Mouse (Mus musculus) ovary, postnatal 36 days (tissue): ENCODE results near the gene Acox3.
"Not testable (repeated sequence)": the region's sequence is repeated elsewhere in the genome, so short reads cannot be mapped to it uniquely, and the experiment has no call there.

Source experiments
- DNase-seq: peaks from one replicate; pipeline ENCODE4 v3.0.0; 2022; ENCODE audit warnings: low spot score, mixed read lengths

The Acox3 gene

GRCm38 (mm10) chr5:35576409-35577020 lies 6.3 kb upstream of the Acox3 start:
- no peak for DNase-seq

DNA sequence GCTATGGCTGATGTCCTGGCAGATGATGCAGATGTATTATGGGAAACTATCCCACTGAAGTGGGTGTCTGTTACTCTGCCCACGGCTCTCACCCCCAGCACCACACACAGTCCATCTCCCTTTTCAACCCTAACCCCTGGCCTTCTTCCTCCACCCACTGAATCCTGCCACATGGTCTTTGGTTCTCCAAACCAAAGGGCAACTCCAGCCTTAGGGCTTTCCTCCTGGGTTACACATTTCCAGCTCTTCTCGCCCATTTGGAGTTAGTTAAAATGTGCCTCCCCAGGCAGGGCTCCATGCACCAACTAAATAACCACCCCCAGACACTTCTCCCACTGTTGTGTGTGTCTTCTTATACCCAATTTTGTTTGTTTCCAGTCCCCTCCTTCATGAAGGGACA lies 4.4 kb upstream of the Acox3 start:
- DNase-seq, result no peak

DNA sequence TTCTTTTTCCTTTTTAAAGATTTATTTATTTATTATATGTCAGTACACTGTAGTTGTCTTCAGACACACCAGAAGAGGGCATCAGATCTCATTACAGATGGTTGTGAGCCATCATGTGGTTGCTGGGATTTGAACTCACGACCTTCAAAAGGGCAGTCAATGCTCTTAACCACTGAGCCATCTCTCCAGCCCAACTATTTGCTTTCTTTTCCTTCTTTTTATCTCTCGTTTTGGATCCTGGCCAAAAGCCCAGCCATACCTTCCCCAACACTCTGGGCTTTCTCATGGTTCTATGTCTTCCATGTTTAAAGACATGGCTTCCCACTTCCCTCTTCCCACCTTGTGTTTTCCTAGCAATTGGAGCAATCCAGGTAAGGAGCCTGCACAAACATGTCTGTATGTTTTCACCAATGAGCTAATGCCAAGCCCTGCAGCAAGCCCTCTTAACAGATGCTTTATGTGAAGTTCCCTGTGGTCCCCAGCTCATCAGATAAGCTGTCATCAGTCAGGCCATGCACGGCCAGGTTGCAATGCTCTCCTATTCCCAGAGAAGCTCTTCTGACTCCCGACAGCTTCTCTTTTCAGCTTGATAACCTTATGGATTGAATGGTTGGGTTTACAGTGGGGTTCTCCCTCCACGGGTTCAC lies 3.5 kb upstream of the Acox3 start:
- no peak for DNase-seq

- DNase-seq, result no peak
Measured at GRCm38 (mm10) chr5:35580156-35580922, 2.5 kb upstream of the Acox3 start.

DNA sequence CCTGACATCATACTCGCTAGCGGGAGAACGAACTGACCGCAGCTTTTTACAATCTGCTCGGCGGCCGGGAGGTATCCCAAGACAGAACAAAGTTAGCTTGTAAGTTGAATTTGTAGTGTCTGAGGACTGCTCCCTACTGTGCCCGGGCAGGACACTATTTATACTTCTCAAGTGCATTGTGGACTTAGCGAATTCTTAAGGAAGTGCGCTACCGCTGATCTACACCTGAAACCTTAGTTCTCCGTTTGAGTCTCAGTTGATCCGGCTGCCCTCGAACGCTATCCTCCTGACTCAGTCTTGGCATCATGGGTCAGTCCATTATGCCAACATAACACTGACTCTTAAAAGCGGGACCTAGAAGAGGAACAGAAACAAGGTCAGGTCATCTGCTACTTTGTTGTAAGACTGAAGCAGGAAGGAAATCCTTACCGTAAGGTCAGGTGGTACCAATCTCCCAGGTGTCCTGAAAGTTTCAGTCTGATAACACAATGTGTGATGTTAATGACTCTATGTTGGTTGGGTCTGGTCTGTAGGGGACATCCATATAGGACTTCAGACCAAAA lies 462 bp downstream of the Acox3 start:
- DNase-seq, result no peak

- not testable (repeated sequence) for DNase-seq
Measured at GRCm38 (mm10) chr5:35584259-35584658, 1.4 kb downstream of the Acox3 start.

DNA sequence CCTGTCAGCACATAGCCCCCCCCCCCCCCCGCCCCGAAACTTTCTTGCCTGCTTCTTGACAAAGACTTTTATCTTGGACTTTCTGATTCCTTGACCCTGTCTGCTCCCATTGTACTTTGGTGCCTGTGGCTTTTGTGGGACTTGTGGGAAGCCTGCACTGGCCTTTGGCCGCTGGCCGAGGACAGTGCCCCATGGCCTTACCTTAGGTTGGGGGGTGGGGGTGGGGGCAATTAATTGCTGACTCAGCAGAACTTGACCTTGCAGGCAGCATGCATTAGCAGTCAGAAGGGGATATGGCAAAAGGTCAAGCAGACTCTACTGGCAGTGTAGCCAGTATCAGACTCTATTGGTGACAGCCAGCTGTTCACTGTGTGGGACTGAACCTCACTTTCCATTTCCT lies 8.7 kb downstream of the Acox3 start:
- DNase-seq, result no peak

- no peak for DNase-seq
Measured at GRCm38 (mm10) chr5:35592081-35592736, 9.4 kb downstream of the Acox3 start.

GRCm38 (mm10) chr5:35592824-35593223 lies 10.0 kb downstream of the Acox3 start:
- no peak for DNase-seq

DNA sequence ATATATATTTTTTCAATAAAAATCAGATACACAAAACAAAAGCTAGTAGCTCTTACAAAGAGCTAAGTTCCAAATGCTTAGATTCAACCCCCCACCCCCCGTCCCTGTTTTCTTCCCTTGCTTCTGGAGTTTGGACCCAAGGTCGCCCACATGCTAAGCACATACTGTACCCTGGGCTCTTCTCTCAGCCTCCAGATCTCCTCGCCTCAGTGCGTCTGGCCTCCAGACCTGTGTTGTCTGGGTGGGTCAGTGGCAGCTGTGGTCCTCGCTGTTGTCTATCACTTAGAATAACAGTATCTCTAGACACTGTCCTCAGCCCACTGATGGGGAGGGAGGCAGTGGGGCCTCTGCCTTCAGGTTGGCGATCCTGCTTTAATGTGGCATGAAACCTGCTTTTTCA lies 10.4 kb downstream of the Acox3 start:
- DNase-seq, result no peak

- DNase-seq, result no peak
Measured at GRCm38 (mm10) chr5:35594768-35595167, 11.9 kb downstream of the Acox3 start.

DNA sequence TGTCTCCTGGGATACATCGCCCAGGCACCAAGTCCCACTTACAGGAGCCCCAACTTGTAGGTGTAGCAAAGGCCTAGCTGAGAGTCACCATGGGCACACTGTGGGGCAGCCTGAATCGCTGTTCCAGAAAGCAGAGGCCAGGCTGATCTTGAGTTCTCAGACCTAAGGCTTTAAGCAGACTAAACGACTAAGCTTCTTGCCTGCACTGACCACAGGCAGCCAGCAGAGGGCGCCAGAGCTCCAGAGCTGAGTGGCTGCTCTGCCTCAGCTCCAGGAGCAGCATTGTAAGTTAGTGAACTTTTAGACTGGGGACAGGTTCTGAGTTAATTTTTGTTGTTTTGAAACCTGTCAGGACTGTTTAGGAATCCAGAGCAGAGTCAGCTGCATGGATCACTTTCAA lies 12.9 kb downstream of the Acox3 start:
- DNase-seq, result peak; percentile 78

DNA sequence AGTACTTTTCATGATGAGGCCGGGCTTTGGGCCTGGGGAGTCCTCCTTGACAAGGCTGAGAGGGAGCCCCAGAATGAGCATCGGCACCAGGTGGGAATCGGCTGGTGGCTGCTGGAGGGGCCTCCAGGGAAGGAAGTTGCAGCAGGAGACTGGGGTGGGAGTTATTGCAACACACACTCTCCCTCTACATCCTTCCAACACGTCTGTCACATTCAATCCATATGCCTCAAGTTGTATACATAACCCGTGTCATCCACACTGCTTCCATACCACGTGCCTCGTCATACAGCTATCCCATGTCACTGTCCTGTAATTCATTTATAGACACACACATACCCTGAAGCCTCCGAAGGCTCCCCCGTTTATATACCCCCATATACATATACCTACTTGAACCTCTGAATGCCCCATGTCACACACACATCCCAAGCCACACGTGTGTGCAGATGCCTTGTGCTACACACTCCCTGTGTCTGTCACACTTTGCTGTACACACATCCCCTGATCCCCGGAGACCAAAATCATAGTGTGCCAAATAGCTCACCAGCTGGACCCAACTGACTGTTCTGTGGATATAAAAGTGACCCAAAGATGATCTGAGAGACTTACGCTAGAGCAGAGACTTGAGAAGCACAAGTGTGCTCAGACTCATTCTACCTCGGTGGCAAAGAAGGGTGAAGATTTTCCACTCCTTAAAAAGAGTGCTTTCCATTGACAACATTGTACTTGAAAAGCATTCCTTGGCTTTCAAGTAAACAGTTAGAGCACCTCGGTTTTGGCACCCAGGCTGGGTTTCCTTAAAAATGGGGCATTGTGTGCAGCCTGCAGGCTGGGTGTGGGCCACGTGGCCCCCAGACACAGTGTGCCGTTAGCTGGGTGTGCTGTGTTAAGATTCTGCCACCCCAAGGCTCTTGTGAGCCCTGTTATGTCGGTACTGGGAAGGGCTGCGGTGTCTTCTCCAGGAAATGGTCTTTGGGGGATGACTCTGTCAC lies 13.6 kb downstream of the Acox3 start:
- DNase-seq, result no peak

DNA sequence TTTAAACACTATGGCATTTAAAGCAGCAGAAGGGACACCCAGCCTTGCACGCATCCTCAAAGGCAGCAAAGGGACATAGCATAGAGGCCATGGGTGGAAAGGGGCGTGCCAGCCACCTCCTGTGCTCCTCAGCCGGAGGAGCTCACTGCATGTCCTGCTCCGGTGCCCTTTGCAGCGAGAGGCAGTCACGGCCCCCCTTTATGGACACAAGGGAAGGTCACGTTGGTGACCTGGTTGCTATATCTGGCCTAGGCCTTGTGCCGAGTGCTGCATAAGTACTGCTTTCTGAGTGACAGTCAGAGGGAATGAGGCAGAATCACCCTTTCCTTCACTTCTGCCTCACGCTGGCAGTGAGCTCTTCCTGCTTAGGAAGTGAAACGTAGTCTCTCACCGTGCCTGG lies 17.4 kb downstream of the Acox3 start:
- DNase-seq, result no peak

GRCm38 (mm10) chr5:35601526-35601925 lies 18.7 kb downstream of the Acox3 start:
- no peak for DNase-seq

- no peak for DNase-seq
Measured at GRCm38 (mm10) chr5:35605355-35605754, 22.5 kb downstream of the Acox3 start.

GRCm38 (mm10) chr5:35606800-35607199 lies 24.0 kb downstream of the Acox3 start:
- DNase-seq, result no peak

DNA sequence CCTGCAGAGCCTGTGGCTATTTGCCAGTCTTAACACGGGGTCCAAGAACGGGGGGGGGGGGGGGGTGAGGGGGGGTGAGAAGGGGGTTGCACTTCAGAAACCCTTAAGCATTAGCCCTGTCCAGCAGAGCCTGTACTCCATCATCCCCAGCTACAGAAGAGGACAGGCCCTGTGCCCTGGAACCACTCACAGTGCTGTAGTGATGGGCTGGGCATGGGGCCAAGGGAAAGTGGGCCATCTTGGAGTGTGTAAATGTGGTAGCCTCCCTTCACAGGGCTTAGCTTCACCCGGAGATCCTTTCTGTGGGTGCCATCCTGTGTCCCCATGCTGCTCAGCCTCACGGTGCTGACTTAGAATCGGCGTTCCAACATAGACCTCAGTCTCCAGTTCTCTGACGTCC lies 24.9 kb downstream of the Acox3 start:
- DNase-seq, result no peak

- no peak for DNase-seq
Measured at GRCm38 (mm10) chr5:35608559-35608958, 25.7 kb downstream of the Acox3 start.

DNA sequence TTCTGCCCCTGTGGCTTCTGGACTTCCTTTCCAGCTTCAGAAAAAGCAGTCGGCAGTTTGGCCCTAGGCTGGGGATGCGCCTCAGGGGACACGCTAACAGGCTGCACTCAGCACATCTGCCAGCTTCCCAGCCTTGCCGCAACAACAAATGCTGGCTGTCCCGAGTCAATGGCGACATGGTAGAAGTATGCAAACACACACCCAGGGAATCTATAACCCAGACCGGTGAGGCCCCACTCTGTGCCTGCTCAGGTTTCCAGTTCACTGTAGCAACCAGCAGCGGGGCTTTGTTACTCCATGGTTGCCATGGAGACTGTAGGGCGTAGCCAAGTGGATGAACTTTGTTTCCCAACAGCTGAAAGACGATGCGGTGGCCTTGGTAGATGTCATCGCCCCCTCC lies 26.5 kb downstream of the Acox3 start:
- peak; percentile 38 for DNase-seq

DNA sequence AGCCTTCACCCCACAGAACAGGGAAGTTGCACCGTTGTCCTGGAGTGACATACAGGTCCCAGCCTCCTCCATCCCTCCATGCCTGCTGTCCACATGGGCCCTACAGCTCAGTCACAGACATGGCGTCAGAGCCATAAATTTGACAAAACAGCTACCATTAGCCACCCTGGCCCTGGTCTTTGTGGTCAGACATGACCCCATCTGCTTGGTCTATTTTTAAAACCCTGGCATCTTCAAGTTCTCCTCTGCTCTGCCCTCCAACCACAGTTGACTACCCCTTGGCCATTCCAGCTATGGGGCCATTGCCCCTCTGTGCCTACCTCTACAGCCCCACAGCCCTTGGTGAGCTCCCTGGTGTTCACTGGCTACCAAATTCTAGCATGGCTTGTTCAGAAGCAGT lies 27.1 kb downstream of the Acox3 start:
- DNase-seq, result no peak
